Mouse (Mus musculus) frontal cortex, postnatal 14 days (tissue): ENCODE data around the gene Gpd1l.
A peak's percentile ranks its signal among the peaks of the same experiment; 100 is the strongest.
"Not testable (repeated sequence)": the region's sequence is repeated elsewhere in the genome, so short reads cannot be mapped to it uniquely, and the experiment has no call there.

ENCODE experiments used
- DNase-seq, 2 experiments: peaks; one replicate each; pipeline ENCODE4 v3.0.0; 2022; ENCODE audit warnings: low spot score in 2 of 2

Gpd1l gene

GRCm38 (mm10) chr9:114933723-114934171 is at the start of gene Gpd1l:
Gpd1l (minus strand) TSS chr9:114933987.
- DNase-seq, result peak; percentile 91 to 96

GRCm38 (mm10) chr9:114982689-114983360 is 49.0 kb upstream of the Gpd1l start, which contains the start of gene Rps27rt:
Rps27rt (minus strand) TSS chr9:114982739.
- DNase-seq, result no peak

GRCm38 (mm10) chr9:114979969-114980368 is 46.2 kb upstream of the Gpd1l start:
- DNase-seq, result no peak

GRCm38 (mm10) chr9:114978281-114979111 is 44.7 kb upstream of the Gpd1l start, which contains the start of gene Osbpl10:
Osbpl10 (plus strand) TSS chr9:114978569.
- DNase-seq, result peak; percentile 62 to 70

GRCm38 (mm10) chr9:114977461-114978280 is 43.9 kb upstream of the Gpd1l start:
- peak in 1 of 2 experiments; percentile 29 for DNase-seq

GRCm38 (mm10) chr9:114966286-114966685 is 32.5 kb upstream of the Gpd1l start:
- DNase-seq, result not testable (repeated sequence)

- no peak for DNase-seq
Observed at GRCm38 (mm10) chr9:114964093-114964492, 30.3 kb upstream of the Gpd1l start.

GRCm38 (mm10) chr9:114960844-114961243 is 27.1 kb upstream of the Gpd1l start:
- no peak for DNase-seq

- DNase-seq, result no peak
Observed at GRCm38 (mm10) chr9:114960043-114960789, 26.4 kb upstream of the Gpd1l start.

- no peak for DNase-seq
Observed at GRCm38 (mm10) chr9:114956945-114957344, 23.2 kb upstream of the Gpd1l start.

- no peak for DNase-seq
Observed at GRCm38 (mm10) chr9:114955340-114955739, 21.6 kb upstream of the Gpd1l start.

- no peak for DNase-seq
Observed at GRCm38 (mm10) chr9:114952866-114953265, 19.1 kb upstream of the Gpd1l start.

- DNase-seq, result no peak
Observed at GRCm38 (mm10) chr9:114948395-114948794, 14.6 kb upstream of the Gpd1l start.

GRCm38 (mm10) chr9:114945576-114945975 is 11.8 kb upstream of the Gpd1l start:
- no peak for DNase-seq

- DNase-seq, result no peak
Observed at GRCm38 (mm10) chr9:114944642-114945041, 10.9 kb upstream of the Gpd1l start.

- no peak for DNase-seq
Observed at GRCm38 (mm10) chr9:114936687-114937086, 2.9 kb upstream of the Gpd1l start.

GRCm38 (mm10) chr9:114935321-114935720 is 1.5 kb upstream of the Gpd1l start:
- DNase-seq, result no peak

- DNase-seq, result no peak
Observed at GRCm38 (mm10) chr9:114934231-114934630, 444 bp upstream of the Gpd1l start.

GRCm38 (mm10) chr9:114933037-114933722 is 607 bp downstream of the Gpd1l start:
- no peak for DNase-seq

- no peak for DNase-seq
Observed at GRCm38 (mm10) chr9:114932607-114933006, 1.2 kb downstream of the Gpd1l start.
